Mouse (Mus musculus) CH12.LX (cell line): ENCODE results near the gene Ankrd24.

Source experiments
- CHD2 ChIP-seq: IDR thresholded peaks from 2 replicates; pipeline ENCODE4 v1.6.1; 2011; ENCODE audit warnings: low read length, improper control_type of control experiment
- HCFC1 ChIP-seq: IDR thresholded peaks from 2 replicates; pipeline ENCODE4 v1.6.1; 2012; ENCODE audit warnings: low read depth, mild to moderate bottlenecking, inconsistent platforms, low read length, improper control_type of control experiment
- MAFK ChIP-seq: IDR thresholded peaks from 2 replicates; pipeline ENCODE4 v1.6.1; 2011; ENCODE audit warnings: low read length, improper control_type of control experiment; ENCODE audit not compliant: insufficient replicate concordance
- POLR2A ChIP-seq: IDR thresholded peaks from 2 replicates; pipeline ENCODE4 v1.6.1; 2011; ENCODE audit warnings: low read depth, mild to moderate bottlenecking, improper control_type of control experiment, low read length
- SMC3 ChIP-seq: IDR thresholded peaks from 2 replicates; pipeline ENCODE4 v1.6.1; 2011; ENCODE audit warnings: low read depth, low read length, improper control_type of control experiment

- TF ChIP-seq CHD2, result no peak
- TF ChIP-seq MAFK, result no peak
- no peak for TF ChIP-seq POLR2A
- no peak for TF ChIP-seq HCFC1
- no peak for TF ChIP-seq SMC3
Measured at GRCm38 (mm10) chr10:81599630-81600029, 28.7 kb upstream of the Ankrd24 start.
